Mouse (Mus musculus): ENCODE results near the gene Plppr2.

The Plppr2 gene

DNA sequence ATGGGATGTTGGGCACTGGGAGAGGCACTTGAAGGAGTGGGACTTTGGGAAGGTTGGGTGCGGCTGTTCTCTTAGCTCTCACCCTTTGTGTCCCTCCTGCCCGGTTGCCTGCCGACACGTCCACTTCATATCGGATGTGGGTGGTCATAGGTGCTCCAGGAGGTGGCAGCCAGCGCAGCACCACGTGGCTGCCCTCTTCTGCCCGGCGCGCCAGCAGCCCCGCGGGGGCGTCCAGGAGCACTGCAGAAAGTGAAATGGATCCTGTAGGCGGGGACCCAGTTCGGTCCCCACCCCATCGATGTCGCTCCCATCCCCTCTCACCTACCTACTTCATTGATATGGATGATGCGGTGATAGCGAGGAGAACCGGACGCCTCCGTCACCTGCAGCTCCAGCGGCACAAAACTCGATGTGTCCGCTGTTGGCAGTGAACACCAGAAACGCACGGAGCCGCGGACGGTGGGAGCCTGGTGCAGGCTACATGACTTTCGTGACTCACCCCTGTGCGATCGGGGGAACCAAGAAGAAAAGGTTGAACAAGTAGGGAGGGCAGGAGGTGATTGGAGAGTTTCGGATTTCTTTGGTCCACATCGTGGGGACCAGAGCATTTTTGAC is 24.6 kb downstream of the Plppr2 start:
- no peak for DNase-seq (ENCODE audit: low spot score)

DNA sequence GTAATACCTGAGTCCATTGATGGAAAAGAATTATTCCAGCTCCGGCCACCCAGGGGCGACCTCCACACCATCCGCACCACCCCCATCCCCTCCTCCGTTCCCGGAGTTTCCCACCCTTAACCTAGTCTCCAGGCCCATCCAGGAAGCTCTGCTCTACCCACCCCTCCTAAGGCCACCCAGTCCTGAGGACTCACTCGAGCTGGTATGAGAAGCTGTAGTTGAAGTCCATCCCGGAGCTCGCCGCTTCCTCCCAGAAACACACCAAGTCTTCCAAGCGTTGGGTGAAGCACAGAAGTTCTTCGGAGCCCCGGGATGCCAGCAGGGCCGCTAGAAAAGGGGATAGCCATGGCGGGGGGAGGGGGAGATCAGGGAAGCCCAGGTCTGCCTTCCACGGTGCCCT is 25.2 kb downstream of the Plppr2 start:
- DNase-seq (ENCODE audit: low spot score): no peak

DNA sequence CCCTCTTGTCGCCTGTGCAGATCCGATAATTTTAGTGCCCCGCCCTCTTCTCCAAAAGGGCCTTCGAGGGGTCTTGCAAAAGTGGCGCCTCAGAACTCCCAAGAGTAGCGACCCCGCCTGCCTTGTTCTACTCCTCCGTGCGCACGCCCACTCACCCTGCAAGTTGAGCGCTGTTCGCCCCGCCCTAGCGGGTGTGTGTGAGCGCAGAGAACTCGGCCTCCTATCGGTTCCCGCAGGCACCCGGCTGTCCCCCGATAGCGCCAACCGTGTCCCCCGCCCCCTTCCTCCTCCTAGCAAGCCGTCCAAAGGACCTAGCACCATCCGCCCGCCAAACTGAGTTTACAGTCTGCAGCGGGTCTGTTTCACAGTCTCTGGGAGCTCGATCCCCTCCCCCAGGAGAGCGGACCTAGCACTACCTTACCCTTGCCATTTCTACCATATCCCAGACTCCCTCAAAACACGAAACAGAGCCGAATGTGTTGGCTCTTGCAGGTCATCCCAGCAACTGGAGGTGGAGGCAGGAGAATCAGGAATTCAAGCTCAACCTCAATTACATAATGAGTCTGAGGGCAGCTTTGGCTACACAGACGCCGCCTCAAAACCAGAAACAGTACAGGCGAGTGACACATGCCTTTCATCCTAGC is 25.7 kb downstream of the Plppr2 start:
- peak; percentile 73 for DNase-seq (ENCODE audit: low spot score)

DNA sequence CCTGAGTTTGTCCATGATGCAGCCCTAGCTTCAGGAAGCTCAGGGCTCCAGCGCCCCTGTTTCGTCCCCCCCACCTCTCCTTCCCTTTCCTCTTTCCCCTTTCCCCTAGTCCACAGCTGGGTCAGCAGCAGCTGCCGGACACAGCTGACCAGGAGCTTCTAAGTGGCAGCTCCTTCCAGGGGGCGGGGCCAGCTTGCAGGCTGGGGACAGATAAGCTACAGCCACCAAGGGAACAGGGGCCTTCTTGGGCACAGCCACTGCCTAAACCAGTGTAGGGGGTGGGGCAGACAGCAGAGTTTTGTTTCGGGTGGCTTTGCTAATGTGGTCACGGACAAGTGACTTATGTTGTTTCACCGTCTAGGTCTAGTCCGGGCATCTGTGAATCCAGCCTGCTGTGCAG is 26.6 kb downstream of the Plppr2 start, which contains the start of gene Epor:
Epor (minus strand) TSS at position 90 of the 400 bp plus-strand sequence.
- DNase-seq (ENCODE audit: low spot score): no peak

DNA sequence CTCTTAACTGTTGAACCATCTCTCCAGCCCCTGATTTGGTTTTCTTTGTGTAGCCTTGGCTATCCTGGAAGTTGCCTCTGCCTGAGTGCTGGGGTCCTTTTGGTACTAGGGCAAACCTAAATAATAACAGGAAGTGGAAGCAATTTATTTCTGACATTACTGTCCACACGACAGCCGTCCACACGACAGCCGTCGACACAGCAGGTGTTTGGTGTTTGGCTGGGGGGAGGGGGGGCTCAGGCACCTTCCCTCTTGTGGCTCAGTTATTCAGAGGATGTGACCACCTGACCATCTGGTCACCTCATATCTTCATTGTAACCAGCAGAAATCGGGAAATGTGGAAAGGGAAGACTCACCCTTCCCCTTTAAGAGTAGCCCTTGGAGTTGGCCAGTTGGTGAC is 32.0 kb downstream of the Plppr2 start:
- DNase-seq (ENCODE audit: low spot score): no peak

DNA sequence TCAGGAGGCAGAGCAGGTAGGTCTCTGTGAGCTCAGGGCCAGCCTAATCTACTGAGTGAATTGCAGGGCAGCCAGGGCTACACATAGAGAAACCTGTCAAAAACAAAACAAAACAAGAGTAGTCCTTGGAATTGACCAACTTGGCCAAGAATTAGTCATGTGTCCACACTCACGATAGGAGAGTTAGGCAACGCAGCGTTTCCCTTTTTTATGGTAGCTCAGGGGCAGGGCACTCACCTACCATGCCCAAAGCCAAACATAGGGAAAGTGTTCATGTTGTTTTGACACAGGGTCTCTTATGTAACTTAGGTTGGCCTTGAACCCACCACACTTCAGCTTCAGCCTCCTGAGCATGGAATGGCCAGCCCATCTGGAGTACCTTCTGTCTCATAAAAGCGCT is 32.5 kb downstream of the Plppr2 start:
- no peak for DNase-seq (ENCODE audit: low spot score)

DNA sequence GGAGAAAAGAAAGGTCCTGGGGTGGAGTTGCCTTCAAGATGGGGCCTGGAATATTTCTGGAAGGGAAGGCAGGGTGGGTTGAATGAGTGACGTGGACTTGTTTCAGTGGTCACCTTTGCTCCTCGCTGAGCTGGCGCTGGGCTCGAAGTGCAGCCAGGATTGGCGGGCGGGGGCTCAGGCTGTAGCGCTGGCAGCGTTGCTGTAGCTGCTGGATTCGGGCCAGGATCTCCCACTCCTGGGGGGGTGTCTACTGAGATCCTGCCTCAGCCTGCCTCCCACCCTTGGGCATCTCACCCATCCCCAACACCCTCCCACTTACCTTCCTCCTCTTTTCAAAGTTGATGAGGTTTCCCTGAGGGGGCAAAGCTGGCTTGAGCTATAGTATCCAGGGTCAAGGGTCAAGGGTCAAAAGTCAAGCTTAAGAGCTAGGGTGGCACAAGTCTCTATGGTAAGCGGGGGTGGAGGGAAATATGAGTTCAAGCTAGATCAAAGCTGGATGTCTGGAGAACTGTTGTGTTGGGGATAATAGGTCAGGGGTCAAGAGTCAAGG is 39.9 kb downstream of the Plppr2 start:
- DNase-seq (ENCODE audit: low spot score): no peak

DNA sequence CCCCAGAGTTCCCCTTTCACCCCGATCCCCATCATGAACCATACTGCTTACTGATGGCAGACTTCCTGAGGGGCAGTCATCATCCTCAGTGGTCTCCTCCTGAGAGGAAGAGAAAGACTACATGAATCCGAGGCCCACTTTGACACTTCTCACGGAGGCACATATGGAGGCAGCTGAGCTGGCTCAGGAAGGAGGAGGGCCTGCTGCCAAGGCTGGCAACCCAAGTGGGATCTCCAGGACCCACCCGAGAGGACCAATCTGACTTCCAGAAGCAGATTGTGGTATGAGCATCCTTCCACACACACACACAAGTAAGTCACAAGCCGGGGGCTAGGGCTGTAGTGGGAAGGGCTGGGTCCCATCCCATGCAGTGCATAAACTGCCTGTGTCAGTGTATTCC is 40.5 kb downstream of the Plppr2 start:
- no peak for DNase-seq (ENCODE audit: low spot score)

DNA sequence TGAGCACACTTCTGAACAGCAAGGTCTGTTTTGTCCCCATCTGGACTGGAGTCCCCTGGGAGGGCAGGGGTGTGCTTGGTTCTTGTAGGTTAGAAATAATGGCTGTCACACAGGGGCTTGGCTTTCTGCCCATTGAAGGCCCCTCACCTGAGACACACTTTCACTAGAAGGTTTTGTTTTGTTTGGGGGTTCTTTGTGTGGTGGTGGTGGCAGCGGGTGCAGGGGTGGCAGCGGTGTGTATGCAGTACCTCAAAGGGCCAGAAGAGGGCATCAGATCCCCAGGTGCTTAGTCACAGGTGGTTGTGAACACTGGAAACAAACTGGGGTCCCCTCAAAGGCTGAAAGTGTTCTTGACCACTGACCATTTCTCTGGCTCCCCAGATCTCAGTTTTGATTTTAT is 41.1 kb downstream of the Plppr2 start:
- no peak for DNase-seq (ENCODE audit: low spot score)

DNA sequence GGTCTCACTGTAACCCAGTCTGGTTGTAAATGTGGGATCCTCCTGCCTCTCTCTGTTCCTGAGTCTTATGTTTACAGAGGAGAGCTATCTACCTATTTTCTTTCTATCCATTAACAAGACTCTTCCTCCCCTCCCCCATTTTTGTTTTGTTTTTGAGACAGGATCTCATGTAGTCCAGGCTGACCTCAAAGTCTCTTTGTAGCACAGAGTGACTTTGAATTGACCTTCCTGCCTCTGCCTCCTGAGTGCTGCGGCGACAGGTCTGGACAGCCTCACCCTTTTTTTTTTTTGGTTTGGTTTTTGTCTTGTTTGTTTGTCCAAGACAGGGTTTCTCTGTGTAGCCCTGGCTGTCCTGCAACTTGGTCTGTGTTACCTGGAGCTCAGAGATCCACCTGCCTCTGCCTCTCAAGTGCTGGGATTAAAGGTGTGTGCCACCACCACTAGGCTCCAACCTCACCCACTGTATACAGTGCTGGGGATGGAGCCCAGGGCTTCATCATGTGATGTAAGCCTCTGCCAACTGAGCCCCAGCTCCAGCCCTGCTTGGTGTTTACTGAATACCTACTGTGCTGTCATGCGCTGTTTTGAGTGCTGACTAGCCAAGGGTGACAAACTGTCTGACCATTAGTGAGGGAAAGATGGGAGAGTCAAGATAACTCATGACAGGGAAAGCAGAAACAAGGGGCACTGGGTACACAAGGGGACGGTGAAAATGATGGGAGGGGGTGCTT is 41.7 kb downstream of the Plppr2 start:
- DNase-seq (ENCODE audit: low spot score): no peak

DNA sequence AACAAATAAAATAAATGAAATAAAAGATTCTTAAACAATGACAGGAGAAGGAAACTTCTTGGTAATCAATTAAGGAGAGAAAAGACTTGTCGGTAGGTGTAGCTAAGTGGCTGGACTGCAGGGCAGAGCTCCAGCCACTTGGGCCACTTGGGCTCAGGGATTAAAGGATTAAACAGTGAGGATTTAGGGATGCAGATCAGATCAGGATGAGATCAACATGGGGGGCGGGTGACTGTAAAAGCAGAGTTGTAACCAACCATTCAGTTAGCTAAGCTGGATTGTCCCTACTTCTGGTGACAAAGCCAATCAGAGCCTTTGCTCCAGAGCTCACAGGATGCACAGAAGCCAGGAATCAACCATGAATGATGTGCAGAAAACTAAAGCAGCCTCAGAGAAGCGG is 47.1 kb downstream of the Plppr2 start:
- no peak for DNase-seq (ENCODE audit: low spot score)

DNA sequence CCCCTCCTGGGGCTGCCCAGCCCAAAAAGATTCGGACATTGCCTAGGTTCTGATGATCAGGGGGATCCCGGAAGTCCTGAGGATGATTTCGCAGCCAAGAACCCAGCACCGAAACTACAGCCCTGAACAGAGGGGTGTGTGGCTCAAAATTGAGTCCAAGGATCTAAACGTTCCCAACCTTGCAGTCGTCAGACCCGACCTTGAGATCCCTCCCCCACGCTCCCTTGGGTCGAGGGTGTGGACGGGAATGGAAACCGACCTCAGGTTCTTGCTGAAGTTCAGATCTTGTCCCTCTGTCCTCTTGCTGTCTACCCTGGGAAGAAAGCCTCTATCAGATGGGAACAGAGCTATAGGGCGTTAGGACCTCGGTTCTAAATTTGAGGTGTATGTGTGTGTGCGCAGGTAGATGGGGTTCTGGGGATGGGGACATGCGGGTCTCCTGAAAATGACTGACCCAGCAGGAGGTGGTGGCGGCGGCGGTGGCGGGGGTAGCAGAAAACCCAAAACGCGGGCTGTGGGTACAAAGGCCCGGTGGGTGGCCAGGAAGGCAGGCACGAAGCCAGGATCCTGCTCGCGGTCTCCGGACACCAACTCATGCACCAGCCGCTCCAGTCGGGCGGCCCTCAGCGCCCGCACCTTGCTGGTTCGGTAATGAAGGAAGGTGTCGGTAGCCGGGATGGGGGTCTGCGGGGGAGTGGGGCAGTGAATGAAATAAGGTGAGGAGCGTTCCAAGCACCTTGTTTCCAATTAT is 50.9 kb downstream of the Plppr2 start:
- DNase-seq (ENCODE audit: low spot score): no peak

DNA sequence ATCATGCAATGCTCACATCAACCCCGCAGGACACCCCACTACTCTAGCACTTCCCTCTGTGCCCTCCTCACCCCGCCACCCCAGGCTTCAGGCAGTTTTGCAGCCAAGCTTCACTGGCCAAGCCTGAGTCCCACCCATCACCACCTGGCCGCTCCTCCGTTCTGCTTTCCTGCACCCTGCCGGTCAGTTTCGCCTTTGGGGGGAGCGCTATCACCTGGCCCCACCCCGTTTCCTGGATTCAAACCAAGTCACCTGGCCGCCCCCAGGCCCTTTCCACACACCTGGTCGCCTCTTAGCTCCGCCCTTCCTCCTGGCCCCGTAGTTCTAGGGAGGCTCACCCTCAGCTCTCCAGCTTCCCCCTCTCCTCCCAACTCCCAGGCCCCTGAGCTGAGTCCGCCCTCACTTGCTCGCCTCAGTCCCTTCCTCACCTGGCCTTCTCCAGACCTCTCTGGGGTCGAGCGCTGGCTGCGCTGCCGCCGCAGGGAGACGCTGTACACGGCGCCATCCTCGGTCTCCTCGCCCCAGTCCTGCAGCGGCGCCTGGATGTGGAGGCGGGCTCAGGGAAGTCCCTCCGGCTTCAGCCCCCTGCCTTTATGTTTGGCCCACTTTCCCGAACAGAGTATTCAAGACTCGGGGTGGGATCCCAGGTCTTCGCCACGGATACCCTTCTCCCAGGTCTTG is 51.7 kb downstream of the Plppr2 start:
- DNase-seq (ENCODE audit: low spot score): no peak

DNA sequence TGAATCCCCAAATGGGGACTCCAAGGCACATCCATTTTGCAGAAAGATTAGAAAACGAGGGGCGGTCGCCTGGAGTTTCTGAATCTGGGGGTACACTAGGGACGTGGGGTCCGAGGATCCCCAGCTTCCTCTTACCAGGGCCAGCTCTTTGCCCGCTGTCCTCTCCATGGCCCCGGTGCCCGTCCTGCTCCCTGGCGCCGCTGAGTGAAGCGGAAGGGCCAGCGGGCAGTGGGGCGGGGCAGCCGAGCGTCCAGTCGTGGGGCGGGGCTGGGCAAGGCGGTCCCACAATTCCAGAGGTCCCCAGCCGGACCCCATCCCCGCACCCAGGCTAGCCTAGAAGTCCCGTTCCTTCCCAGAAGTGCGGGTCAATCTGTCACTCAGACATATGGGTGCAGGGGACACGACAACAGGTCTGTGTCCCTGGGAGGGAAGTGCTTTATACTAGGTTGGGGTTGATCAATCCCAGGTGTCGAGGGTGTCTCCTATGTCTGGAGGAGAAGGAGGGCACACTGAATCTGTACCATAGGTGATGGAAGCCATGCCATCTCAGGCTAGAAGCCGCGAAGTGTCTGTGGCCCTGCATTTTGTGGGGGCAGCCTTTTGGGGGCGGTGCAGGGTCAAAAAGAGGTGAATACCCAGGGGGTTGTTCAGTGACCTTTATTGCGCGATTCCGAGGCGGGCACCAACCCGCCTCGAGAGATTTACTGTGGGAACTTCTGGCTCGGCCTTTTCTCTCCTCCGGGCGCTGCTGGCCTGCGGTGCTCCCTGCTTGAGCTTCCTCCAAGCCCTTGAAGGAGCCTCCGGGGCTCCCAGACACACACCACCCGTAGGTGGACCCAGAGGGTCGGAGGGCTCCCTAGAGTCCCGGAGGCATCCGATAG is 52.6 kb downstream of the Plppr2 start, which contains the start of gene Rgl3:
Rgl3 (minus strand) TSS at position 217 of the 881 bp plus-strand sequence.
- DNase-seq (ENCODE audit: low spot score): no peak

DNA sequence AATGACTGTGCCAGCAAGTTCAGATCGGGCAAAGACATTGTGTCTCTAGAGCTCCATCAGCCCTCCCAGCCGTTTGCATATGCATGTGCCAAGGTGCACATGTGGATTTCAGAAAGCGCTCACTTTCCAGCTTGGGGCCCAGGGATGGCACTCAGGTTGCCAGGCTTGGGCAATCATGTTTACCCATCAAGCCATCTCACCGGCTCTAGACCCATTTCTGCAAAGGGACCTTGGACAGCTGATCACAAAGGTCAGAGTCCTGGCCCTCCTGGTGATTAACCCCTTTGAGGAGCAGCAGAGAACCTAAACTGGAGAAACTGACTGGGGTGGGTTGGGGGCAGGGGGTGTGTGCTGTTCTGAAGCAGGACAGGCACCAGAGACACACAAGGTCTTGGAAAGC is 55.4 kb downstream of the Plppr2 start:
- no peak for DNase-seq (ENCODE audit: low spot score)

DNA sequence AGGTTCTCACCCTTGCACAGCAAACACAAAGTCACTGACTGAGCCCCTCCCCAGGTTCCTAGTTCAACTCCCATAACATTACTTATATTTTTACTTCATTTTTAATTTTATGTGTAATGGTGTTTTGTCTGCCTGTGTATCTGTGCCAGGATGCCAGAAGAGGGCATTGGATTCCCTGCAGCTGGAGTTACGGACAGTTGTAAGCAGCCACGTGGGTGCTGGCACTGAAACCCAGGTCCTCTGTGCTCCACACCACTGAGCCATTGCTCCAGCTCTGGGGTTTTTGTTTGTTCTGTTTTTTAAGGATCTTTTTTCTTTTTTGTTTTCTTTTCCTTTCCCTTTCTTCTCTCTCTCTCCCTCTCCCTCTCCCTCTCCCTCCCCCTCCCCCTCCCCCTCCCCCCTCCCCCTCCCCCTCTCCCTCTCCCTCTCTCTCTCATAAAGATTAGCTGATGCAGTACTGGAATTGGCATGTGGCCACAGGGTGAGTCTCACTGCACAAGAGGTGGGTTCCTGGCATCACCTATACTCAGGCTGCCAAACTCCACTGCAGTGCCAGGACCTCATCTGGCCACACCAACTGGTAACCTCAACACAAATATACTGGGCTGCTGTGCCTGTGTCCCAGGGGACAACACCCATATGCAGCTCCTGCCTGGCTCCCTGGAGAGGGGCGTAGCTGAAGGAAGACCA is 59.5 kb downstream of the Plppr2 start:
- DNase-seq (ENCODE audit: low spot score): no peak

Data from layer of hippocampus, adult 11-12 months (tissue).